Mouse (Mus musculus): ENCODE data around the gene Alk. TPM values are rescaled to one million over a fixed set of nuclear protein-coding genes. Genes with fewer than 3 reads are reported as not detected.

The Alk gene
- polyA plus RNA-seq, 1 experiment: not detected

DNA sequence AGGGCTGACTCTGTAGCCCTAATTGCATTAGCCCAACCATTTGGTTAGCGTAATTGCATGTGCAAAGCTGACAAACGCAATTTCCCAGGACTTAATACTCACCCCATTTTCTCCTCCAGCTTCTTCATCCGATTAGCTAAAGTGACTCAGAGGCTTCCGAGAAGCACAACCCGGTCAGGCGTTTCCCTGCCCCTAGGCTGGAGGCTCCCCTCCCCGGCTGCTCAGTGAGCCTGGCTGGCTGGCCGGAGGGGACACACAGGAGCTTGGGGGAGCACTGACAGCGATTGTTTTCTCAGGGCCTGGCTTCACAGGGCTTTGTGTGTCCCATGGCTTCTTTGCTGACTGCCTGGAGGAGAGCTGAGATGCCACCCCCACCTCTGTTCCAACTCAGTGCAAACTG, 657.0 kb downstream of the Alk start:
- no peak overlapping the region for H3K9ac ChIP-seq (ENCODE audit: low read depth, poor library complexity, severe bottlenecking)
- TF ChIP-seq POLR2A (IDR thresholded peaks at IDR 0.05; ENCODE audit: insufficient read depth, low read length) (no peak), EP300 (IDR thresholded peaks at IDR 0.05; ENCODE audit: insufficient read depth, low read depth, low read length) (no peak), CTCF (IDR thresholded peaks at IDR 0.05; ENCODE audit: low read depth, low read length) (no peak)
- no peaks in the 10 kb centered on the region for H3K27me3 ChIP-seq (ENCODE audit: control insufficient read depth, insufficient read depth, low read length, poor library complexity, severe bottlenecking)
- H3K4me3 ChIP-seq (ENCODE audit: low read depth, low read length): no peak overlapping the region
- H3K27ac ChIP-seq (ENCODE audit: insufficient read depth, low read length): no peak overlapping the region
- H3K36me3 ChIP-seq (ENCODE audit: control insufficient read depth, insufficient read depth, low read length, poor library complexity, severe bottlenecking): no peaks in the 10 kb centered on the region
- H3K4me1 ChIP-seq (ENCODE audit: control insufficient read depth, insufficient read depth, low read length): no peaks in the 10 kb centered on the region
- no peaks in the 10 kb centered on the region for H3K9me3 ChIP-seq (replicated peaks; ENCODE audit: control insufficient read depth, insufficient read depth, low read length, poor library complexity, severe bottlenecking)

DNA sequence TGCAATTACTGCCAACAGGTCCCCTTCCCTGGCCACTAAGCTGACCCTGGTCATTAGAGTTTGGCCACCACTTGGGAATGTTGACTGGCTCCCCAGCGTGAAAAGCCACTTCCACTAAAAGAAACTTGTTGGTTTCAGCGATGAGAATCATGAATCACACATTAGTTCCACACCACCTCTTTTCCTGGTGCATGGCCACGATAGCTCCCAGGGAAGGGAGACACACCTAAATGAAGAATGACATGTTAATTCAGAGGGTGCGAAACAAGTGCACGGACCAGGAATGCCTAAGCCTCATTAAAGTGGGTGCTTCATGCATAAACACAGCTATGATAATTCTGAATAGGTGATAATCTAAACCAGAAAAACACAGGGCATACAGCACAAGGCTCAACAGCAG, 660.4 kb downstream of the Alk start:
- Histone ChIP-seq H3K4me1 (ENCODE audit: control insufficient read depth, insufficient read depth, low read length) (no peaks in the 10 kb centered on the region), H3K27ac (ENCODE audit: insufficient read depth, low read length) (no peak overlapping the region), H3K4me3 (ENCODE audit: low read depth, low read length) (no peak overlapping the region), H3K36me3 (ENCODE audit: control insufficient read depth, insufficient read depth, low read length, poor library complexity, severe bottlenecking) (no peaks in the 10 kb centered on the region), H3K9ac (ENCODE audit: low read depth, poor library complexity, severe bottlenecking) (no peak overlapping the region), H3K27me3 (ENCODE audit: control insufficient read depth, insufficient read depth, low read length, poor library complexity, severe bottlenecking) (no peaks in the 10 kb centered on the region), H3K9me3 (replicated peaks; ENCODE audit: control insufficient read depth, insufficient read depth, low read length, poor library complexity, severe bottlenecking) (no peaks in the 10 kb centered on the region)
- TF ChIP-seq EP300 (IDR thresholded peaks at IDR 0.05; ENCODE audit: insufficient read depth, low read depth, low read length) (no peak), POLR2A (IDR thresholded peaks at IDR 0.05; ENCODE audit: insufficient read depth, low read length) (no peak), CTCF (IDR thresholded peaks at IDR 0.05; ENCODE audit: low read depth, low read length) (no peak)

DNA sequence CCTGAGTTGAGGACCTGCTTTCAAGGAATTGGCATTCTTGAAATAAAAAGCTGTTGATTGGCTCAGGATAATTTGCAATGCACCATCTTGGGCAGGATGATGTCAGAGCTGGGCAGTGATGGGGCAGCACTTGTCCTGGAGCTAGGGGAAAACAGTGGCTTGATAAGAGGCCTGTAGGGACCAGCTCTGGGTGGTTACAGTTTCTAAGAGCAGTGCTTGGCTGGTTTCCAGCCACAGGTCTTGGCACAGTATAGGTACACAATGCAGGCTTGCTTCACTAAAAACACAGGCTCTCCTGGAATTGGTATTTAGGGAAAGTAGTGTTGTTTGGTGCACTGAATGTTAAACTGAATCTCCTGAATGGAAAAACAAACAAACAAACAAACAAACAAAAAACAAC, 662.4 kb downstream of the Alk start:
- Histone ChIP-seq H3K4me1 (ENCODE audit: control insufficient read depth, insufficient read depth, low read length) (no peaks in the 10 kb centered on the region), H3K36me3 (ENCODE audit: control insufficient read depth, insufficient read depth, low read length, poor library complexity, severe bottlenecking) (no peaks in the 10 kb centered on the region), H3K9ac (ENCODE audit: low read depth, poor library complexity, severe bottlenecking) (no peak overlapping the region), H3K9me3 (replicated peaks; ENCODE audit: control insufficient read depth, insufficient read depth, low read length, poor library complexity, severe bottlenecking) (no peaks in the 10 kb centered on the region), H3K27me3 (ENCODE audit: control insufficient read depth, insufficient read depth, low read length, poor library complexity, severe bottlenecking) (no peaks in the 10 kb centered on the region), H3K27ac (ENCODE audit: insufficient read depth, low read length) (no peak overlapping the region), H3K4me3 (ENCODE audit: low read depth, low read length) (no peak overlapping the region)
- no peak for TF ChIP-seq POLR2A (IDR thresholded peaks at IDR 0.05; ENCODE audit: insufficient read depth, low read length)
- TF ChIP-seq EP300 (IDR thresholded peaks at IDR 0.05; ENCODE audit: insufficient read depth, low read depth, low read length): no peak
- TF ChIP-seq CTCF (IDR thresholded peaks at IDR 0.05; ENCODE audit: low read depth, low read length): no peak

DNA sequence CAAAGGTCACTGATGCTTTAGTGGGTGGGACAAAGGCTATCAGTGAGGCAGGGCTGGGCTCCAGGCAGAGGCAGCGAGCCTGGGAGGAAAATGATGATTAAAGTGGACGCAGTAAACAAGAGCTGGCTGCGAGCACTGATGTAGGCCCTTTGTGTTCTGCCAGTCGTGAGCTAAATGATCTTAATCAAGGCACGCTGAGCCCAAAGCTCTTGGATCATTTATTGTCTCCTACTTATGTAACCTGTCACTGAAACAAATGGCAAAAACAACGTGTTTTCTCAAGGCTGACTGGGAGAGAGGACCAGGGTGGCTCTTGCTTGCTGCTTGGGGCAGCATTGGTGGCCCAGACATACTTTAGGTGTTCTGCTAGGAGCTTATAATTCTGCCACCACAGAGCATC, 663.0 kb downstream of the Alk start:
- TF ChIP-seq POLR2A (IDR thresholded peaks at IDR 0.05; ENCODE audit: insufficient read depth, low read length) (no peak), EP300 (IDR thresholded peaks at IDR 0.05; ENCODE audit: insufficient read depth, low read depth, low read length) (no peak), CTCF (IDR thresholded peaks at IDR 0.05; ENCODE audit: low read depth, low read length) (no peak)
- H3K27me3 ChIP-seq (ENCODE audit: control insufficient read depth, insufficient read depth, low read length, poor library complexity, severe bottlenecking): no peaks in the 10 kb centered on the region
- no peak overlapping the region for H3K9ac ChIP-seq (ENCODE audit: low read depth, poor library complexity, severe bottlenecking)

DNA sequence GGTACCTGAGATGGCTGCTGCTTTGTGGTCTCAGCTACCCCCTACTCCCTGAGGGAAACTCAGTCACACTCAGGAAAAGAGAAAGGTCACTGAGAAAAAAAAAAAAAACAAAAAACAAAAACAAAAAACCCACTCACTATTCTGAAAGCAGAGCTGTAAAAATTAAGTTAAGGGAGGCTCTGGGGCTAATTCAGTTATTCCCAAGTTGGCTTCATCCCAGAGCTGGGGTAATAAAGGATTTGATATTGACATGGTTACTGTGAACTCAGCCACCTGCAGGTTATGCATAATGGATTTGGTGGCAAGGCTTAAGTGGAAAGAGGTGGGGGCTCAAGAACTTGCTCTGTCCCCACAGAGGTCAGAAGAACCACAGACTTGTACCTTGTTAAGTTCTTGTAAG, 667.7 kb downstream of the Alk start:
- Histone ChIP-seq H3K27me3 (ENCODE audit: control insufficient read depth, insufficient read depth, low read length, poor library complexity, severe bottlenecking) (no peaks in the 10 kb centered on the region), H3K27ac (ENCODE audit: insufficient read depth, low read length) (no peak overlapping the region), H3K4me1 (ENCODE audit: control insufficient read depth, insufficient read depth, low read length) (no peaks in the 10 kb centered on the region), H3K9ac (ENCODE audit: low read depth, poor library complexity, severe bottlenecking) (no peak overlapping the region), H3K36me3 (ENCODE audit: control insufficient read depth, insufficient read depth, low read length, poor library complexity, severe bottlenecking) (no peaks in the 10 kb centered on the region), H3K9me3 (replicated peaks; ENCODE audit: control insufficient read depth, insufficient read depth, low read length, poor library complexity, severe bottlenecking) (no peaks in the 10 kb centered on the region), H3K4me3 (ENCODE audit: low read depth, low read length) (no peak overlapping the region)
- no peak for TF ChIP-seq POLR2A (IDR thresholded peaks at IDR 0.05; ENCODE audit: insufficient read depth, low read length)
- TF ChIP-seq CTCF (IDR thresholded peaks at IDR 0.05; ENCODE audit: low read depth, low read length): no peak
- TF ChIP-seq EP300 (IDR thresholded peaks at IDR 0.05; ENCODE audit: insufficient read depth, low read depth, low read length): no peak

More for the DNA sequence above, 663.0 kb downstream of the Alk start:
- H3K36me3 ChIP-seq (ENCODE audit: control insufficient read depth, insufficient read depth, low read length, poor library complexity, severe bottlenecking): no peaks in the 10 kb centered on the region
- H3K4me1 ChIP-seq (ENCODE audit: control insufficient read depth, insufficient read depth, low read length): no peaks in the 10 kb centered on the region
- H3K9me3 ChIP-seq (replicated peaks; ENCODE audit: control insufficient read depth, insufficient read depth, low read length, poor library complexity, severe bottlenecking): no peaks in the 10 kb centered on the region
- no peak overlapping the region for H3K27ac ChIP-seq (ENCODE audit: insufficient read depth, low read length)
- H3K4me3 ChIP-seq (ENCODE audit: low read depth, low read length): no peak overlapping the region

DNA sequence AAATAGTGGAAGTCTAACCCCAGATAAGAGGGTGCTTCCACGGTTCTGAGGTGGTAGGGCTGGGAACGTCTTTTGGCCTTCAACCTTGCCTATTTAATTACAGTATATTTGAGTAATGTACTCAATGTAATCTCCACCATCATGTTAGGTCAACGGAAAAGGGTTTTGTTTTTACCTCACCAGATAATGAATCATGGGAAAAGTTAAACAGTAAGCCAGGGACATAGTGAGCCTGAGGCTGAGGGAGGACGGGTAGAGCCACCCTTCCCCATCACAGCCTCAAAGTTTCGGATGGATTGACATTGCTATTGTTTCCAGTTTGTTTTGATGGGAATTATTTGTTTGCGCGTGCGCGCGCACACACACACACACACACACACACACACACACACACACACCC, 668.6 kb downstream of the Alk start:
- no peaks in the 10 kb centered on the region for H3K27me3 ChIP-seq (ENCODE audit: control insufficient read depth, insufficient read depth, low read length, poor library complexity, severe bottlenecking)
- H3K9ac ChIP-seq (ENCODE audit: low read depth, poor library complexity, severe bottlenecking): no peak overlapping the region
- no peaks in the 10 kb centered on the region for H3K4me1 ChIP-seq (ENCODE audit: control insufficient read depth, insufficient read depth, low read length)
- no peak overlapping the region for H3K4me3 ChIP-seq (ENCODE audit: low read depth, low read length)
- no peak overlapping the region for H3K27ac ChIP-seq (ENCODE audit: insufficient read depth, low read length)
- no peaks in the 10 kb centered on the region for H3K9me3 ChIP-seq (replicated peaks; ENCODE audit: control insufficient read depth, insufficient read depth, low read length, poor library complexity, severe bottlenecking)
- no peaks in the 10 kb centered on the region for H3K36me3 ChIP-seq (ENCODE audit: control insufficient read depth, insufficient read depth, low read length, poor library complexity, severe bottlenecking)
- no peak for TF ChIP-seq EP300 (IDR thresholded peaks at IDR 0.05; ENCODE audit: insufficient read depth, low read depth, low read length)
- TF ChIP-seq POLR2A (IDR thresholded peaks at IDR 0.05; ENCODE audit: insufficient read depth, low read length): no peak
- TF ChIP-seq CTCF (IDR thresholded peaks at IDR 0.05; ENCODE audit: low read depth, low read length): no peak
